Mouse (Mus musculus): ENCODE results near the gene Olfr1496. TPM values are rescaled to one million over a fixed set of nuclear protein-coding genes. Genes with fewer than 3 reads are reported as not detected.

Gene Olfr1496
- polyA plus RNA-seq, 1 experiment from 2014 or later, result not detected

DNA sequence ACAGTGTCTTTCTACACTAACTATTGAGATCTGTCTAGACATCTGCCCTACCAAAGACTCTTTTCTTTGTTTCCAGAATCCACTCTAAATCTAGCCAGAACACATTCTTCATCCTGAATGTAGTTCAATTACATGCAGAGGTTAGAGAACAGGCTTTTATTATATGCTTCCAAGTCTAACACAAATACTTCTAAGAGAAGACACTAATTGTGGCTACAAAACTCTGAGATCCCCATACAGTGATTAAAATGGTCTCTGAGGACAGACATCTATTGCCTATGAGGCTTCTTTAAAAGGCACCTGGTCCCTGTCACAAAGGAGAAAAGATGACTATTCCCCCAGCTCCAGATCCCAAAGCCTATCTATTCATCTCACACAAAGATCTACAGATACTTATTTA lies 52.7 kb downstream of the Olfr1496 start, which contains the start of gene Olfr1500:
Gene Olfr1500 (minus strand): TSS at position 101 of the 400 bp plus-strand sequence.
- Histone ChIP-seq H3K4me2 (replicated peaks) (no peak within 1 kb of the TSS), H3K27ac (no peak within 1 kb of the TSS), H3K9me3 (no peaks in the 10 kb centered on the region), H3K4me1 (no peaks in the 10 kb centered on the region), H3K4me3 (no peak within 1 kb of the TSS), H3K27me3 (no peaks in the 10 kb centered on the region), H3K9ac (no peak within 1 kb of the TSS), H3K36me3 (no peaks in the 10 kb centered on the region)
- ATAC-seq (ENCODE audit: insufficient number of reproducible peaks, insufficient read depth, low FRiP score, low TSS enrichment), result no peak

Other genes starting within 250 kb of the Olfr1496 start
- gene Olfr1480, start 250.0 kb upstream of the Olfr1496 start, polyA plus RNA-seq (2016; fragmentation: Nextera tagmentation; extraction: Ambion mirVana), result not detected in 2 replicates
- gene Olfr1484, start 194.4 kb upstream of the Olfr1496 start, polyA plus RNA-seq (2016; fragmentation: Nextera tagmentation; extraction: Ambion mirVana), result not detected in 2 replicates
- not detected in 2 replicates for gene Olfr1487, start 160.5 kb upstream of the Olfr1496 start, polyA plus RNA-seq (2016; fragmentation: Nextera tagmentation; extraction: Ambion mirVana)
- gene Olfr1489, start 146.3 kb upstream of the Olfr1496 start, polyA plus RNA-seq (2016; fragmentation: Nextera tagmentation; extraction: Ambion mirVana), result not detected in 2 replicates
- not detected in 2 replicates for gene Olfr1490, start 126.8 kb upstream of the Olfr1496 start, polyA plus RNA-seq (2016; fragmentation: Nextera tagmentation; extraction: Ambion mirVana)
- gene Olfr1491, start 80.6 kb upstream of the Olfr1496 start, polyA plus RNA-seq (2016; fragmentation: Nextera tagmentation; extraction: Ambion mirVana), result not detected in 2 replicates
- gene Olfr1493-ps1, start 54.6 kb upstream of the Olfr1496 start, polyA plus RNA-seq (2016; fragmentation: Nextera tagmentation; extraction: Ambion mirVana), result not detected in 2 replicates
- not detected in 2 replicates for gene Olfr1494, start 38.1 kb upstream of the Olfr1496 start, polyA plus RNA-seq (2016; fragmentation: Nextera tagmentation; extraction: Ambion mirVana)
- gene Olfr1495, start 13.3 kb upstream of the Olfr1496 start, polyA plus RNA-seq (2016; fragmentation: Nextera tagmentation; extraction: Ambion mirVana), result not detected in 2 replicates
- gene Olfr1497, start 20.3 kb downstream of the Olfr1496 start, polyA plus RNA-seq (2016; fragmentation: Nextera tagmentation; extraction: Ambion mirVana), result not detected in 2 replicates
- not detected in 2 replicates for gene Olfr1499, start 41.6 kb downstream of the Olfr1496 start, polyA plus RNA-seq (2016; fragmentation: Nextera tagmentation; extraction: Ambion mirVana)
- gene Olfr1500, start 52.6 kb downstream of the Olfr1496 start, polyA plus RNA-seq (2016; fragmentation: Nextera tagmentation; extraction: Ambion mirVana), result 0.09 TPM in 1 of 2 replicates, not detected in the other
- not detected in 2 replicates for gene Olfr1501, start 72.8 kb downstream of the Olfr1496 start, polyA plus RNA-seq (2016; fragmentation: Nextera tagmentation; extraction: Ambion mirVana)
- not detected in 2 replicates for gene Olfr1502, start 83.9 kb downstream of the Olfr1496 start, polyA plus RNA-seq (2016; fragmentation: Nextera tagmentation; extraction: Ambion mirVana)
- gene Olfr1504, start 120.0 kb downstream of the Olfr1496 start, polyA plus RNA-seq (2016; fragmentation: Nextera tagmentation; extraction: Ambion mirVana), result not detected in 2 replicates
- not detected in 2 replicates for gene Olfr1505, start 135.7 kb downstream of the Olfr1496 start, polyA plus RNA-seq (2016; fragmentation: Nextera tagmentation; extraction: Ambion mirVana)

Measured in embryonic facial prominence, embryonic 12.5 days (tissue).